Mouse (Mus musculus) cerebellum, adult 9-11 months (tissue): ENCODE data around the gene Ifitm10.
A peak's percentile ranks its signal among the peaks of the same experiment; 100 is the strongest.

Experiments
- DNase-seq: peaks from one replicate; pipeline ENCODE4 v3.0.0; 2022

Gene Ifitm10

GRCm38 (mm10) chr7:142389961-142390650 is 16.6 kb upstream of the Ifitm10 start:
- DNase-seq, result no peak

DNA sequence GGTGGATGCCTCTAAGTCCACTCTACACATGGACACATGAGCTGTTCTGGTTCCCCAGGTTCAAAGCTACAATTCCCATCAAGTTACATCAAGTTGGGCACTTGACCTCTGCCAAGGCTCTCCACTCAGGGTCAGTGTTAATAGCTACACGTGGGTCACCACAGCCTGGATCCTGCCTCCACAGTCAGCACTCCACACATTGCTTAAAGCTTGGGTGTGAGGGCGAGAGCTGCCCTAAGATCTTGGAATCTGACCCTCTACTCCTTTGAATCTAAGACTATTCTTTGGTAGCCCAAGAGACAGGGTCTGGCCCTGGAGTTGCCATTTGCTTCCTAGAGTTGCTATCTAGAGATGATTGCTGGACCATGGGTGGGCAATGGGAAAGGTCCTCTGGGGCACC is 15.2 kb upstream of the Ifitm10 start:
- peak; percentile 39 for DNase-seq

- DNase-seq, result no peak
Measured at GRCm38 (mm10) chr7:142388198-142388597, 14.6 kb upstream of the Ifitm10 start.

- DNase-seq, result peak; percentile 99
Measured at GRCm38 (mm10) chr7:142387419-142388148, 14.0 kb upstream of the Ifitm10 start, which contains the start of gene Ctsd. Gene Ctsd (minus strand): TSS chr7:142388038.

DNA sequence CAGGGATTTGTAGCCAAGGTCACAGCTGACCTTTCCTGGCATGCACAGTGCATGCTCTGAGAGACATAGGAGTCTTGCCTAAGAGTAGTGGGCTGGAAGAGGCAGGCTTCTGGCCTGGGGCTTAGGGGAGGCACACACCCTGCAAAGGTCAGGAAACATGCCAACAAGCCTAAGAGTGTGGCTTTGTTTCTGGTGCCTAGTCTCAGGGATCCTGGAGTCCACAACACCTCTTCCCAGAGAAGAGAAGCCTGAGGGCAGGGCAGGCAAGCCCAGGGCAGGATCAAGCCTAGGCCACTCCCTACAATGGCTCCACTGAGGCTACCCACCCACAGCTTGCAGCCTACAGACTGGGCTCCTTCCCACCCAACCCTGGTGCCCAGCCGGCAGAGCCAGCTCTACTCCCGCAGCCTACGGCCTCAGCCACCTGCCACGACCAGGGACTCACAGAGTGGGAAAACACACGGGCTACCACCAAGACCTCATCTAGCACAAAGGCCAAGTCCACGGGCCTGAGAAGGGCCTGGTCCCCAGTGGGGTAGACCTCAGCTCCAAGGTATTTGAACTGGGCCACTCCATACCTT is 13.2 kb upstream of the Ifitm10 start:
- DNase-seq, result peak; percentile 57

DNA sequence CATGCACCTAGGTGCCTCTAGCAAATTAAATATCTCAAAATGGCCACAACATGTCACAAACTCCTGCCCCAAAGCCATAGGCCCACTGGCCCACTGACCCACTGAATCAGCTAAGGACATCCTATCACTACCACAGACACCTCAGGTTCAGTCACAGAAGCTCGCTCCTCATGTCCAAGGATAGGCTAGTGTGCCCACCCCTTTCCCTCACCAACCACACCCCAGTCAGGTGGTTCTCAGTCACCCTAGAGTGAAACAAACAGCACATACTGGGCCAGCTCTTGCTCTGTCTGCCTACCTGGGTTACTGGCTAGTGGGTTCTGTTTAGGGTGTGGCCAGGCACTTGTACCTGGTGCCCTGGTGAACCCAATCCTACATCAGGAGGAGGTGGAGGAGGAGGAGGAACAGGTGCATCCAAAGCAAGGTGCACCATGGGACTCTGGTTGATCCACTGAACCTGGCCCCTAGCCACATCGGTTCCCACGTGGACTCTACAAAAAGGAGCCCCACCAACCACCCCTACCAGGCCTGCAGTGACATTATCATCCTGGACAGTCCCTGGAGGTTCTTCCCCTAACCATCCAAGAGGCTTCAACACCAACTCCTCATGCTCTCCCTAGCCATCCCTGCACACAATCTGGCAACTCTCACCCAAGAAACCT is 12.3 kb upstream of the Ifitm10 start:
- DNase-seq, result peak; percentile 49

GRCm38 (mm10) chr7:142384306-142384705 is 10.8 kb upstream of the Ifitm10 start:
- DNase-seq, result no peak

- DNase-seq, result peak; percentile 33
Measured at GRCm38 (mm10) chr7:142382567-142382966, 9.0 kb upstream of the Ifitm10 start, which contains the start of gene Gm49369. Gene Gm49369 (minus strand): TSS chr7:142382667.

DNA sequence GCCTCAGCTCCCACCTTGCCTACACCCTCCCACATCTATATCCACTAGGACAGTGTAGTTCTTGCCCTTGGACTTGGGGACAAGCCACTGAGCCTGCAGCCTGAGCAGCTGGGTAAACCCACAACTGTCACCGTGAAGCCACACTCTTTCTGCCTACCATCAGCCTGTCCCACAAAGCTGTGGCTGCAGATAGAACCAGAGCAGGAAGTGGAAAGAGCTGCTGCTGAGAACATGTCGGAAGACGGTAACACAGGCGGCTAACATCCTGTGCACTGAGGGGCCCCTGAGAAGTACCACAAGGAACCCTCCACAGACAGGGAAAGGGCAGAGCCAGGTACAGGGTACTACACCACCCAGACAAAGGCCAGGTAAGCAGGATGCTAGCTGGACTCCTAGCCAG is 7.6 kb upstream of the Ifitm10 start:
- no peak for DNase-seq

- peak; percentile 21 for DNase-seq
Measured at GRCm38 (mm10) chr7:142379186-142379585, 5.6 kb upstream of the Ifitm10 start.

GRCm38 (mm10) chr7:142377233-142377925 is 3.8 kb upstream of the Ifitm10 start:
- peak; percentile 31 for DNase-seq

- DNase-seq, result peak; percentile 58
Measured at GRCm38 (mm10) chr7:142376096-142376495, 2.5 kb upstream of the Ifitm10 start.

GRCm38 (mm10) chr7:142375261-142375724 is 1.7 kb upstream of the Ifitm10 start:
- DNase-seq, result peak; percentile 86

GRCm38 (mm10) chr7:142374413-142375015 is 961 bp upstream of the Ifitm10 start:
- DNase-seq, result peak; percentile 65

DNA sequence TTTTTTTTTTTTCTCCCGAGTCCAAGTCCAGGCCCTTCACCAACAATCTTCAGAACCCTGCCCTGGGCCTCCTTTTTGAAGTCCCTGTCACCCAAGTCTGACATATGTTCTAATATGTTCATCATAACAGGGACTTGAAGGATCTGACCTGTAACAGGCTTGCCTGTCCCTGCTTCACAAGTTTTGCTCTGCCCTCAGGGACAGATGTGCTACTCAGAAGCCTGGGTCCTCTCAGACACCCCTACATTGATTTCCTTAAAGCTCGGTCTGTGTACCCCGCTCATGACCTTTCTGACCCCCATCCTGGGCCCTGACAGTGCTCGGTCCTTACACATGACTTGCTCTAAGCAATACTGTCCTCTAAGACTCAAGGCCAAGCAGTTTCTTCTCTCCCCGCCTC is 514 bp downstream of the Ifitm10 start:
- peak; percentile 47 for DNase-seq

DNA sequence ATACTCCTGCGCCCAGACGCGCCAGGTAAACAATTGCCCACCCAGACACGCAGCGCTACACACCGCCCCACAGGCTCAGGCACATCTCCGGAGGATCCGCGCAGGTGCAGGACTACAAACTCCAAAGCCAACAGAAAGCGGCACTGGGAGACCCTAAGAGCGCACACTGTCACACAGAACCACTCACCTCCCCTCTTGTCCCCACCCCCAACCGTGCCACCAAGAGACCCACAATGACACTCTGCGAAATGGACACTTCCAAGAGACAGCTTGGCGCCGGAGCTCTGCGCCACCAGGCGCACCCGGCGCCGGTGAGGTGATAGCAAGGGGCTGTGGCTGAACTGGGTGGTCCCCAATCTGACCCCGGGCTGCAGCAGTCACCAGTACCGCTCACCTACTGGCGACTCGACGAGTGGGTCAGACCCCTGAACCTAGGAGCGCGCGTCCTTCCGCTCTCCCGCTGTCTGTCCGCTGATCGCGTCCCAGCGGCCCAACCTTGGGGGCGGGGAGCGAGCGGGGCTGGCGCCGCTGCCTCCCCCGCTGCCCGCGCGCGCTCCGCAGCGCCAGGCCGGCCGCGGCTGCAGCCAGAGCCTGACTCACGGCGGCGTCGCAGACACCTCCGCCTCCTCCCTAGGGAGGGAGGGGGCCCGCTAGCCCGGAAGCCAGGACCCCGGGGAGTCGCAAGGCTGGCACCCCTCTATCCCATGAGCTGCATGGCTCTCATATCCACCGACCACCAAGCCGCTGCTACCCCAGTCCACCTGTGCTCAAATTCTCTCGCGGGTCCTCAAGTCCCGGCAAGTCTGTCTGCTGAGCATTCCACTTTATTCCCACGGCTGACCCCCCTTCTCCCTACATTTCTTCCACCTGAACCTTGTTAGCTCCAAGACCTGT is 1.5 kb downstream of the Ifitm10 start:
- DNase-seq, result peak; percentile 75

DNA sequence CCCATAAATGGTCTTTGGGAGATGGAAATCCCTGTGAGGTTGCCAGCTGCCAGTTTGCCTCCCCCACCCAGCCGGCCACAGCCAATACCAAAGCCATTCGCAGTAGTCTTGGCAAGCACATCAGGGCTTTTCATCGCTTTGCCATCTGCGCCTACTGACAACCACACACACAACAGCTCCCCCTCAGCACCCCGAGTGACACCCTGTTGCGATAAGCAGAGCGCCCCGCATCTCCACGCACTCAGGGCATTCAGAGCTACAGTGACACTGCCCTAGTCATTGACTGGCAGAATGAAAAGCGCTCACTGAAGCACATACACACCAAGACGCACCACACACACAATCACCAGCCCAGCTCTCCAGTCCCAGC is 2.2 kb downstream of the Ifitm10 start:
- DNase-seq, result peak; percentile 88

GRCm38 (mm10) chr7:142370937-142371336 is 2.6 kb downstream of the Ifitm10 start:
- DNase-seq, result no peak

DNA sequence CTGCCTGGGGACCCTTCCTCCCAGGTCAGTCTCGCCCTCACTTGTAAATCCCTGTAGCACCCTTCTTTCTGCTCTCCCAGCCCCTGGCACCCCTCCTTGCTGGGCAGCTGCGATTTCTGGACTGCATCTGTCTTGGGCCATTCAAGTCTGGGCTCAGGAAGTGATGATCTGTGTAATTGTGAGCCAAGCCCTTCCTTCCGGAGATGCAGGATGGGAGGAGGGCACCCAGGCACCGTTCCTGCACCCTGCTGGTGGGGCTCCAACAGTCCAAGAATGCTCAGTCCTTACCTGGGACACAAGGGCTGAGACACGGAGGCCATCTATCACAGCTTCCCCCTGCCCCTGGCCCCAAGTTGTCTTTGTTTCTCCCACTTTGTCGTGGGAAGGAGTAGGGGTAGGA is 3.7 kb downstream of the Ifitm10 start:
- peak; percentile 84 for DNase-seq

DNA sequence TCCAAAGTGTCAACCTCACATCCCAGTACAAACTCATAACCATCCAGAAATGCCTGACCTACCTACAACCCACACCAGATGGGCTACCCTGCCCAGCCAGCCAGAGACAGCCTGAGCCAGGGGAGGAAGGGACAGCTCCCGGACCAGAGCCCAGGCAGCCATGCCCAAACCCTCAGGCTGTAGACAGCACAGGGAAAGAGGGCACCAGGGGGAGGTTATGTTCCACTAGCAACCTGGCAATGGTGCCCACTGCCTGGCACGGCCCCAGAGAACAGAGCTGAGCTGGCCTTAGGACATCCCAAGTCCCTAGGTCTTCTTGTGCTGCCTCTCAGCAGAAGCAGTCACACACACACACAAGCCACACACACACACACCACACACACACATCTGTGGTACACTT is 4.7 kb downstream of the Ifitm10 start:
- DNase-seq, result peak; percentile 95

DNA sequence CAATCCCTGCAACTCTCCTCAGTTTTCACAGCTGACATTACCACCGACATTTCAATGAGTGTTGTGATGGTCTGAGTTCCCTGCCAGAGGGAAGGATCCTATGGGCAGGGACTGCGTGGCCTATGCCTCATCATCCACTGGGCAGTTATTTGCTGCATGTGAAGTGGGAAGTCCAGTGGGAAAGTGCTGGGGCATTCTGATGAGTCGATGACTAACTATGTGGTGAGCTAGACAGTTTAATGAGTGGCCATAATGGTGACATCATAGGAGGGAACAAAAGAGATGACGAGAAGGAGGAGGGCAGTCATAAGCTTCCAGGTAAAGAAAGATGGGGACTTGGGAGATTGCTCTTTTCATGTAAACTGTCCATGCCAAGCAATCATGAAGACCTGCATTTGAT is 10.4 kb downstream of the Ifitm10 start:
- no peak for DNase-seq
